Mouse (Mus musculus) MEL (cell line): ENCODE data around the gene Hgd. TPM values are rescaled to one million over a fixed set of nuclear protein-coding genes. Genes with fewer than 3 reads are reported as not detected.

ENCODE experiments used
- DNase-seq: peaks from one replicate; pipeline ENCODE4 v3.0.0; 2011; ENCODE audit warnings: low read depth, low spot score
- H3K27ac ChIP-seq: 2 replicates; pipeline ENCODE4 v1.5.1; 2012; ENCODE audit warnings: low read depth, mild to moderate bottlenecking, control low read depth, low read length, moderate library complexity; ENCODE audit not compliant: control insufficient read depth
- H3K27me3 ChIP-seq, 2 experiments: fragments of 150-350 bp in 1 of 2; sonication (generic) in 1 of 2; 2 replicates each; pipeline ENCODE4 v1.6.1; 2012; ENCODE audit warnings: low read length in 2 of 2, mild to moderate bottlenecking in 2 of 2, improper control_type of control experiment in 1 of 2, moderate library complexity in 1 of 2; ENCODE audit not compliant: insufficient read depth in 2 of 2, control insufficient read depth in 1 of 2
- H3K36me3 ChIP-seq, 2 experiments: 2 replicates each; pipeline ENCODE4 v1.6.1; 2012 to 2014; ENCODE audit warnings: low read length in 2 of 2, improper control_type of control experiment in 1 of 2, inconsistent platforms in 1 of 2, mild to moderate bottlenecking in 1 of 2; ENCODE audit not compliant: insufficient read depth in 2 of 2, control insufficient read depth in 1 of 2
- H3K4me1 ChIP-seq, 2 experiments: fragments of 150-350 bp in 1 of 2; sonication (generic) in 1 of 2; 2 replicates each; pipeline ENCODE4 v1.6.1; 2012; ENCODE audit warnings: low read length in 2 of 2, improper control_type of control experiment in 1 of 2, mild to moderate bottlenecking in 1 of 2; ENCODE audit not compliant: insufficient read depth in 2 of 2, control insufficient read depth in 1 of 2
- H3K4me3 ChIP-seq, 2 experiments: fragments of 150-350 bp in 1 of 2; sonication (generic) in 1 of 2; 2 replicates each; pipeline ENCODE4 v1.5.1; 2012; ENCODE audit warnings: low read depth in 2 of 2, low read length in 2 of 2, mild to moderate bottlenecking in 2 of 2, moderate library complexity in 2 of 2, control low read depth in 1 of 2, improper control_type of control experiment in 1 of 2; ENCODE audit not compliant: control insufficient read depth in 1 of 2, insufficient read depth in 1 of 2
- H3K79me2 ChIP-seq: 2 replicates; pipeline ENCODE4 v1.6.1; 2012; ENCODE audit warnings: mild to moderate bottlenecking, low read length, moderate library complexity; ENCODE audit not compliant: control insufficient read depth, poor library complexity, insufficient read depth
- H3K9ac ChIP-seq: 2 replicates; pipeline ENCODE4 v1.6.1; 2012; ENCODE audit warnings: low read depth, mild to moderate bottlenecking, control low read depth, low read length, moderate library complexity; ENCODE audit not compliant: control insufficient read depth, poor library complexity, severe bottlenecking
- H3K9me3 ChIP-seq: fragments of 150-350 bp; sonication (generic); replicated peaks from 2 replicates; pipeline ENCODE4 v1.6.1; 2012; ENCODE audit warnings: mild to moderate bottlenecking, low read length, improper control_type of control experiment, moderate library complexity; ENCODE audit not compliant: insufficient read depth
- BHLHE40 ChIP-seq: IDR thresholded peaks from 2 replicates; pipeline ENCODE4 v1.6.1; 2012; ENCODE audit warnings: low read depth, mild to moderate bottlenecking, inconsistent platforms, low read length, improper control_type of control experiment, borderline replicate concordance
- CHD1 ChIP-seq: IDR thresholded peaks from 2 replicates; pipeline ENCODE4 v1.6.1; 2012; ENCODE audit warnings: low read depth, mild to moderate bottlenecking, inconsistent platforms, low read length, improper control_type of control experiment
- CHD2 ChIP-seq: IDR thresholded peaks from 2 replicates; pipeline ENCODE4 v1.6.1; 2011; ENCODE audit warnings: low read length, improper control_type of control experiment
- CTCF ChIP-seq, 3 experiments: IDR thresholded peaks in 2 of 3; conservative IDR thresholded peaks in 1 of 3; 2 replicates each; pipeline ENCODE4 v1.5.1; 2011 to 2012; ENCODE audit warnings: low read length in 3 of 3, low read depth in 2 of 3, mild to moderate bottlenecking in 2 of 3, improper control_type of control experiment in 1 of 3, inconsistent platforms in 1 of 3, mixed read lengths in 1 of 3, moderate library complexity in 1 of 3; ENCODE audit not compliant: control insufficient read depth in 1 of 3, insufficient read depth in 1 of 3, poor library complexity in 1 of 3, severe bottlenecking in 1 of 3
- ELF1 ChIP-seq: IDR thresholded peaks from 2 replicates; pipeline ENCODE4 v1.6.1; 2014; ENCODE audit warnings: low read depth, mild to moderate bottlenecking, inconsistent platforms, low read length, improper control_type of control experiment, moderate library complexity
- EP300 ChIP-seq, 2 experiments: IDR thresholded peaks; 2 replicates each; pipeline ENCODE4 v1.6.1; 2011; ENCODE audit warnings: improper control_type of control experiment in 2 of 2, low read length in 2 of 2, low read depth in 1 of 2, mild to moderate bottlenecking in 1 of 2
- GABPA ChIP-seq: IDR thresholded peaks from 2 replicates; pipeline ENCODE4 v1.6.1; 2012; ENCODE audit warnings: low read depth, mild to moderate bottlenecking, inconsistent platforms, low read length, improper control_type of control experiment, moderate library complexity
- GATA1 ChIP-seq: IDR thresholded peaks from 2 replicates; pipeline ENCODE4 v1.6.1; 2011; ENCODE audit warnings: low read depth, low read length, improper control_type of control experiment
- MAFK ChIP-seq: IDR thresholded peaks from 2 replicates; pipeline ENCODE4 v1.6.1; 2011; ENCODE audit warnings: low read depth, mild to moderate bottlenecking, low read length, improper control_type of control experiment, borderline replicate concordance
- MAZ ChIP-seq: IDR thresholded peaks from 2 replicates; pipeline ENCODE4 v1.6.1; 2012; ENCODE audit warnings: low read depth, mild to moderate bottlenecking, inconsistent platforms, low read length, improper control_type of control experiment
- MEF2A ChIP-seq: IDR thresholded peaks from 2 replicates; pipeline ENCODE4 v1.6.1; 2014; ENCODE audit warnings: low read depth, mild to moderate bottlenecking, inconsistent platforms, low read length, improper control_type of control experiment; ENCODE audit not compliant: poor library complexity, insufficient replicate concordance, severe bottlenecking; ENCODE audit errors: extremely low read depth
- MYB ChIP-seq: IDR thresholded peaks from 2 replicates; pipeline ENCODE4 v1.6.1; 2011; ENCODE audit warnings: mild to moderate bottlenecking, low read depth, low read length, improper control_type of control experiment
- NELFE ChIP-seq: IDR thresholded peaks from 2 replicates; pipeline ENCODE4 v1.6.1; 2011; ENCODE audit warnings: low read depth, low read length, improper control_type of control experiment
- NRF1 ChIP-seq: IDR thresholded peaks from 2 replicates; pipeline ENCODE4 v1.6.1; 2014; ENCODE audit warnings: low read depth, mild to moderate bottlenecking, inconsistent platforms, low read length, improper control_type of control experiment, moderate library complexity; ENCODE audit not compliant: poor library complexity, insufficient read depth, severe bottlenecking
- POLR2A ChIP-seq, 2 experiments: IDR thresholded peaks; 2 replicates each; pipeline ENCODE4 v1.6.1; 2011 to 2012; ENCODE audit warnings: low read length in 2 of 2, mild to moderate bottlenecking in 2 of 2, control low read depth in 1 of 2, improper control_type of control experiment in 1 of 2, low read depth in 1 of 2, moderate library complexity in 1 of 2; ENCODE audit not compliant: control insufficient read depth in 1 of 2, insufficient read depth in 1 of 2, poor library complexity in 1 of 2
- POLR2AphosphoS2 ChIP-seq: IDR thresholded peaks from 2 replicates; pipeline ENCODE4 v1.6.1; 2011; ENCODE audit warnings: low read length, improper control_type of control experiment
- POLR2AphosphoS5 ChIP-seq: IDR thresholded peaks from 2 replicates; pipeline ENCODE4 v1.6.1; 2012; ENCODE audit warnings: low read depth, borderline replicate concordance, mild to moderate bottlenecking, inconsistent platforms, low read length, moderate library complexity, mixed read lengths
- RAD21 ChIP-seq: IDR thresholded peaks from 2 replicates; pipeline ENCODE4 v1.6.1; 2011; ENCODE audit warnings: mild to moderate bottlenecking, low read depth, low read length, improper control_type of control experiment
- RCOR1 ChIP-seq: IDR thresholded peaks from 2 replicates; pipeline ENCODE4 v1.6.1; 2012; ENCODE audit warnings: low read depth, mild to moderate bottlenecking, inconsistent platforms, low read length, improper control_type of control experiment
- SIN3A ChIP-seq: IDR thresholded peaks from 2 replicates; pipeline ENCODE4 v1.6.1; 2012; ENCODE audit warnings: low read length, improper control_type of control experiment, inconsistent platforms
- TBP ChIP-seq: IDR thresholded peaks from 2 replicates; pipeline ENCODE4 v1.8.0; 2011; ENCODE audit warnings: low read depth, low read length, improper control_type of control experiment
- TCF12 ChIP-seq: IDR thresholded peaks from 2 replicates; pipeline ENCODE4 v1.6.1; 2014; ENCODE audit warnings: low read depth, mild to moderate bottlenecking, inconsistent platforms, low read length, improper control_type of control experiment, moderate library complexity
- UBTF ChIP-seq: IDR thresholded peaks from 2 replicates; pipeline ENCODE4 v1.6.1; 2012; ENCODE audit warnings: low read depth, mild to moderate bottlenecking, inconsistent platforms, low read length, improper control_type of control experiment, moderate library complexity, borderline replicate concordance; ENCODE audit not compliant: insufficient read depth
- USF1 ChIP-seq: IDR thresholded peaks from 2 replicates; pipeline ENCODE4 v1.6.1; 2014; ENCODE audit warnings: low read depth, mild to moderate bottlenecking, inconsistent platforms, low read length, improper control_type of control experiment, moderate library complexity
- USF2 ChIP-seq, 2 experiments: IDR thresholded peaks; 2 replicates each; pipeline ENCODE4 v1.6.1; 2011 to 2012; ENCODE audit warnings: improper control_type of control experiment in 2 of 2, low read length in 2 of 2, borderline replicate concordance in 1 of 2, inconsistent platforms in 1 of 2, low read depth in 1 of 2, mild to moderate bottlenecking in 1 of 2; ENCODE audit not compliant: insufficient read depth in 1 of 2
- ZMIZ1 ChIP-seq: IDR thresholded peaks from 2 replicates; pipeline ENCODE4 v1.6.1; 2012; ENCODE audit warnings: low read depth, mild to moderate bottlenecking, inconsistent platforms, low read length, improper control_type of control experiment, moderate library complexity
- ZNF384 ChIP-seq: IDR thresholded peaks from 2 replicates; pipeline ENCODE4 v1.6.1; 2012; ENCODE audit warnings: low read depth, mild to moderate bottlenecking, inconsistent platforms, low read length, improper control_type of control experiment
- polyA plus RNA-seq, 2 experiments: library from polyadenylated mRNA; stranded (reverse) in 1 of 2; unstranded in 1 of 2; fragments of >175 nt in 1 of 2; fragments of >200 nt in 1 of 2; gene quantifications; 2 replicates each; pipeline versions ENCODE4 v1.2.1 to v1.2.4; 2012; ENCODE audit warnings: low replicate concordance in 2 of 2, low read depth in 1 of 2; ENCODE audit not compliant: insufficient read length in 2 of 2, insufficient read depth in 1 of 2, missing spikeins in 1 of 2
- total RNA-seq: library from RNA; depleted of rRNA; stranded (reverse); fragments of 300-350 nt; gene quantifications from 2 replicates; pipeline ENCODE4 v1.2.3, GENCODE M21; 2012

Hgd gene
- total and polyA plus RNA-seq, 3 experiments: not detected

GRCm38 (mm10) chr16:37634578-37634977, 54.6 kb downstream of the Hgd start (continued):
- TF ChIP-seq MEF2A (no peak), ELF1 (no peak), CTCF (IDR thresholded peaks at IDR 0.05 in 2 of 3, conservative IDR thresholded peaks at IDR 0.05 in 1 of 3; ENCODE audit: control insufficient read depth in 1 of 3, insufficient read depth in 1 of 3, low read depth in 2 of 3, low read length in 3 of 3, poor library complexity in 1 of 3, severe bottlenecking in 1 of 3) (no peak), UBTF (no peak), GABPA (no peak), POLR2AphosphoS2 (no peak), MAZ (no peak), MYB (no peak), POLR2AphosphoS5 (no peak), GATA1 (peak; percentile 77), NRF1 (no peak)

GRCm38 (mm10) chr16:37635095-37635494, 55.1 kb downstream of the Hgd start:
- Histone ChIP-seq H3K9ac (no peak overlapping the region), H3K79me2 (no peaks in the 10 kb centered on the region)
- TF ChIP-seq TCF12 (no peak), USF2 (IDR thresholded peaks at IDR 0.05; ENCODE audit: borderline replicate concordance in 1 of 2, insufficient read depth in 1 of 2, low read depth in 1 of 2, low read length in 2 of 2) (no peak), ZNF384 (no peak), RAD21 (no peak), EP300 (IDR thresholded peaks at IDR 0.05; ENCODE audit: low read depth in 1 of 2, low read length in 2 of 2) (no peak), SIN3A (no peak), CHD2 (no peak), ZMIZ1 (no peak), GATA1 (no peak), TBP (no peak), CTCF (IDR thresholded peaks at IDR 0.05 in 2 of 3, conservative IDR thresholded peaks at IDR 0.05 in 1 of 3; ENCODE audit: control insufficient read depth in 1 of 3, insufficient read depth in 1 of 3, low read depth in 2 of 3, low read length in 3 of 3, poor library complexity in 1 of 3, severe bottlenecking in 1 of 3) (no peak), UBTF (no peak), CHD1 (no peak), RCOR1 (no peak), POLR2A (IDR thresholded peaks at IDR 0.05; ENCODE audit: control insufficient read depth in 1 of 2, insufficient read depth in 1 of 2, low read depth in 1 of 2, low read length in 2 of 2, poor library complexity in 1 of 2) (no peak), USF1 (no peak), NELFE (no peak), MAFK (no peak), BHLHE40 (no peak), NRF1 (no peak)

More at GRCm38 (mm10) chr16:37635095-37635494, 55.1 kb downstream of the Hgd start:
- no peaks in the 10 kb centered on the region for H3K9me3 ChIP-seq
- peaks cover 0 to 18% of the 10 kb centered on the region in 2 experiments; a peak in 2 of 4 replicates for H3K36me3 ChIP-seq
- H3K4me1 ChIP-seq: peaks cover 3 to 13% of the 10 kb centered on the region in 2 experiments; a peak in 3 of 4 replicates
- no peaks in the 10 kb centered on the region for H3K27me3 ChIP-seq
- no peak overlapping the region for H3K4me3 ChIP-seq
- no peak overlapping the region for H3K27ac ChIP-seq
- no peak for DNase-seq
